Mouse (Mus musculus) ES-E14 (cell line): ENCODE results near the gene Ensa. TPM values are rescaled to one million over a fixed set of nuclear protein-coding genes. Genes with fewer than 3 reads are reported as not detected.
A peak's percentile ranks its signal among the peaks of the same experiment; 100 is the strongest.

Source experiments
- DNase-seq: peaks from one replicate; pipeline ENCODE4 v3.0.0-alpha.2; 2013; ENCODE audit warnings: low read depth, low spot score
- H3K27ac ChIP-seq: 2 replicates; pipeline ENCODE4 v1.5.1; 2012; ENCODE audit warnings: low read depth, mild to moderate bottlenecking, low read length, moderate library complexity, mixed read lengths; ENCODE audit not compliant: poor library complexity, insufficient read depth, severe bottlenecking
- H3K36me3 ChIP-seq: 2 replicates; pipeline ENCODE4 v1.6.1; 2012; ENCODE audit warnings: mild to moderate bottlenecking, low read length, moderate library complexity, mixed read lengths; ENCODE audit not compliant: control insufficient read depth, poor library complexity, insufficient read depth, severe bottlenecking
- H3K4me1 ChIP-seq, 2 experiments: fragments of 150-350 bp in 1 of 2; sonication (generic) in 1 of 2; 2 replicates each; pipeline ENCODE4 v1.6.1; 2012; ENCODE audit warnings: low read length in 2 of 2, mild to moderate bottlenecking in 1 of 2, mixed read lengths in 1 of 2; ENCODE audit not compliant: control insufficient read depth in 2 of 2, insufficient read depth in 2 of 2, poor library complexity in 1 of 2
- H3K4me3 ChIP-seq, 2 experiments: fragments of 150-350 bp in 1 of 2; sonication (generic) in 1 of 2; 2 replicates each; pipeline ENCODE4 v1.5.1; 2012; ENCODE audit warnings: low read length in 2 of 2, low read depth in 1 of 2, mild to moderate bottlenecking in 1 of 2, mixed read lengths in 1 of 2; ENCODE audit not compliant: insufficient read depth in 1 of 2, poor library complexity in 1 of 2, severe bottlenecking in 1 of 2
- H3K9ac ChIP-seq: 2 replicates; pipeline ENCODE4 v1.6.1; 2012; ENCODE audit warnings: low read depth, mild to moderate bottlenecking, low read length, mixed read lengths; ENCODE audit not compliant: poor library complexity, insufficient read depth, severe bottlenecking
- H3K9me3 ChIP-seq: fragments of 150-350 bp; sonication (generic); 2 replicates; pipeline ENCODE4 v1.6.1; 2012; ENCODE audit warnings: low read depth, mild to moderate bottlenecking, low read length; ENCODE audit not compliant: control insufficient read depth, insufficient read depth
- CHD2 ChIP-seq: IDR thresholded peaks from 2 replicates; pipeline ENCODE4 v1.6.1; 2014; ENCODE audit warnings: mild to moderate bottlenecking, low read depth, low read length, inconsistent platforms
- HCFC1 ChIP-seq: IDR thresholded peaks from 2 replicates; pipeline ENCODE4 v1.6.1; 2012; ENCODE audit warnings: low read length, inconsistent platforms, borderline replicate concordance; ENCODE audit not compliant: insufficient read depth
- MAFK ChIP-seq: IDR thresholded peaks from 2 replicates; pipeline ENCODE4 v1.6.1; 2014; ENCODE audit warnings: mild to moderate bottlenecking, low read depth, low read length, inconsistent platforms; ENCODE audit not compliant: insufficient read depth
- ZC3H11A ChIP-seq: IDR thresholded peaks from 2 replicates; pipeline ENCODE4 v1.6.1; 2012; ENCODE audit warnings: low read depth, mild to moderate bottlenecking, inconsistent platforms, low read length, borderline replicate concordance
- ZNF384 ChIP-seq: IDR thresholded peaks from 2 replicates; pipeline ENCODE4 v1.6.1; 2012; ENCODE audit warnings: low read depth, low read length, inconsistent platforms
- in situ Hi-C, 2 experiments: fragments of 600-800 bp; cut with MboI; formaldehyde crosslinking; loops; one replicate each; pipeline ENCODE4 v1.15.1; 2025; ENCODE audit warnings: low sequenced_read_pairs in 2 of 2, inconsistent platforms in 1 of 2; ENCODE audit not compliant: unreplicated experiment in 2 of 2
- total RNA-seq: library from RNA; depleted of rRNA; stranded (reverse); fragments of 300-350 nt; gene quantifications from 2 replicates; pipeline ENCODE4 v1.2.3, GENCODE M21; 2012

Gene Ensa
- total RNA-seq, 1 experiment = 56.8 TPM

GRCm38 (mm10) chr3:95675301-95676092 is 50.7 kb downstream of the Ensa start:
- DNase-seq = peak; percentile 89
- in situ Hi-C loops = no loop called here
- peak overlapping the region; percentile 31 to 35 for H3K4me3 ChIP-seq
- peaks cover 2 to 45% of the 10 kb centered on the region in 2 experiments for H3K4me1 ChIP-seq
- TF ChIP-seq CHD2 (no peak), MAFK (0 out of 2 replicates have a peak, but pooled peaks have one; percentile 39), ZC3H11A (peak; percentile 61), HCFC1 (peak; percentile 69; the same call in 1 of the 2 replicates), ZNF384 (no peak)
- H3K9me3 ChIP-seq = no peaks in the 10 kb centered on the region
- H3K27ac ChIP-seq = peak overlapping the region; percentile 100
- H3K9ac ChIP-seq = peak overlapping the region; percentile 81
- H3K36me3 ChIP-seq = no peaks in the 10 kb centered on the region; the same call in 1 of the 2 replicates

- H3K4me3 ChIP-seq = peak overlapping the region; percentile 31 to 37; a peak in 3 of 4 replicates
- H3K27ac ChIP-seq = peak overlapping the region; percentile 100
- DNase-seq = no peak
- no peak for TF ChIP-seq ZC3H11A
- TF ChIP-seq ZNF384 = no peak
- no peak for TF ChIP-seq CHD2
- no peak for TF ChIP-seq HCFC1
- no peak for TF ChIP-seq MAFK
- H3K9ac ChIP-seq = peak overlapping the region; percentile 67
- peaks cover 6 to 48% of the 10 kb centered on the region in 2 experiments for H3K4me1 ChIP-seq
- no peaks in the 10 kb centered on the region for H3K9me3 ChIP-seq
- no peaks in the 10 kb centered on the region for H3K36me3 ChIP-seq
- in situ Hi-C loops = no loop called here
Observed at GRCm38 (mm10) chr3:95676745-95677419, 52.1 kb downstream of the Ensa start.

DNA sequence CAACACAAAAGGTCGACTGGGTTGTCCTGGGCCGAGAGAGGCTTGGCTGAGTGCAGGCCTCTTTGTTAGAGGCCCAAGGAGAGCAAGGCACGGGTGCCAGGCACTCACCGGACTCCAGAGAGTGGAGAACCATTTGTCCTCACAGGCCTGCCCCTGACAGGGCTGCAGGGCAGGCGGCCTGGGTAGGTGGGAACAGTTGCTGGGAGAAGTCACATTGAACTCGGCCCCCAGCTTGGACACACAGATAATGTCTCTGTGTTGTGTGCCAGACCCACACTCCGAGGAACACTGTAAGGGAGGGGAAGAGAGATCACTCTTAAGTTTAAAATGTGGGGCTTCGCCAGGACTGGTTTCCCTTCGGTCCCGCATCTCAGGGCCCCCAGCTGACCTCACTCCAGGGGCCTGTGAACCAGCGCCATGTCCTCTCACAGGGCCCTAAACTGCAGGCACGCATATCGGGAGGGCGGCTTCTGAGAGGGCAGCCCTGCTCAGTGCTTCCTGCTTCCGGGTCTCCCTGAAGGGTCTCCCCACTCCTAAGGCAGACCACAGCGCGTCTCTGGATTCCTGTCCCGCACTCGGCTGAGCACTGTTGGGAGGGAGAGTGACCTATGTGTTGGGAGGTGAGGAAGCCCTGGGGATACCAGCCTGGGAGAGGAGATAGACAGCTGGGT is 52.8 kb downstream of the Ensa start:
- Histone ChIP-seq H3K4me1 (peaks cover 7 to 45% of the 10 kb centered on the region in 2 experiments), H3K9me3 (no peaks in the 10 kb centered on the region), H3K4me3 (peak overlapping the region in 1 of 2 experiments; percentile 3; a peak in 2 of 4 replicates), H3K36me3 (no peaks in the 10 kb centered on the region), H3K9ac (peak overlapping the region; percentile 50), H3K27ac (no peak overlapping the region)
- in situ Hi-C loops = no loop called here
- no peak for DNase-seq
- TF ChIP-seq CHD2 (no peak), ZNF384 (no peak), ZC3H11A (no peak), MAFK (no peak), HCFC1 (no peak)

- Histone ChIP-seq H3K36me3 (no peaks in the 10 kb centered on the region), H3K4me1 (peaks cover 7 to 40% of the 10 kb centered on the region in 2 experiments), H3K9ac (no peak overlapping the region; the same call in 1 of the 2 replicates), H3K27ac (no peak overlapping the region), H3K9me3 (no peaks in the 10 kb centered on the region), H3K4me3 (no peak overlapping the region)
- in situ Hi-C loops = no loop called here
- no peak for DNase-seq
- TF ChIP-seq HCFC1 = no peak
- TF ChIP-seq ZC3H11A = no peak
- no peak for TF ChIP-seq ZNF384
- TF ChIP-seq MAFK = no peak
- TF ChIP-seq CHD2 = no peak
Observed at GRCm38 (mm10) chr3:95679551-95679950, 54.8 kb downstream of the Ensa start.
